Mouse (Mus musculus): ENCODE results near the gene Hist1h2be.
"Not testable (repeated sequence)": the region's sequence is repeated elsewhere in the genome, so short reads cannot be mapped to it uniquely, and the experiment has no call there.

Hist1h2be gene

GRCm38 (mm10) chr13:23573034-23573897, 47.7 kb downstream of the Hist1h2be start:
- DNase-seq (ENCODE audit: low spot score): not testable (repeated sequence)

GRCm38 (mm10) chr13:23572218-23573033, 48.5 kb downstream of the Hist1h2be start:
- DNase-seq (ENCODE audit: low spot score): no peak

- DNase-seq (ENCODE audit: low spot score): not testable (repeated sequence)
Measured at GRCm38 (mm10) chr13:23571504-23572217, 49.3 kb downstream of the Hist1h2be start.

GRCm38 (mm10) chr13:23571022-23571503, 49.9 kb downstream of the Hist1h2be start, which contains the start of the genes Hist1h2ae and Hist1h2bg:
Gene Hist1h2ae, minus strand, starts transcription at chr13:23571220.
Gene Hist1h2bg, plus strand, starts transcription at chr13:23571396.
- peak; percentile 78 for DNase-seq (ENCODE audit: low spot score)

GRCm38 (mm10) chr13:23570261-23571021, 50.5 kb downstream of the Hist1h2be start:
- DNase-seq (ENCODE audit: low spot score): not testable (repeated sequence)

- no peak for DNase-seq (ENCODE audit: low spot score)
Measured at GRCm38 (mm10) chr13:23564482-23564881, 56.4 kb downstream of the Hist1h2be start.

- DNase-seq (ENCODE audit: low spot score): peak; percentile 43
Measured at GRCm38 (mm10) chr13:23562699-23563462, 58.0 kb downstream of the Hist1h2be start.

GRCm38 (mm10) chr13:23561883-23562659, 58.9 kb downstream of the Hist1h2be start, which contains the start of gene Hist1h3e:
Gene Hist1h3e, minus strand, starts transcription at chr13:23562369.
- peak; percentile 96 for DNase-seq (ENCODE audit: low spot score)

GRCm38 (mm10) chr13:23561531-23561882, 59.4 kb downstream of the Hist1h2be start:
- DNase-seq (ENCODE audit: low spot score): not testable (repeated sequence)

GRCm38 (mm10) chr13:23560699-23561098, 60.2 kb downstream of the Hist1h2be start:
- not testable (repeated sequence) for DNase-seq (ENCODE audit: low spot score)

GRCm38 (mm10) chr13:23556906-23557305, 64.0 kb downstream of the Hist1h2be start:
- DNase-seq (ENCODE audit: low spot score): no peak

- peak; percentile 76 for DNase-seq (ENCODE audit: low spot score)
Measured at GRCm38 (mm10) chr13:23555839-23556416, 65.0 kb downstream of the Hist1h2be start.

GRCm38 (mm10) chr13:23554925-23555838, 65.7 kb downstream of the Hist1h2be start:
- DNase-seq (ENCODE audit: low spot score): peak; percentile 81

GRCm38 (mm10) chr13:23554393-23554792, 66.5 kb downstream of the Hist1h2be start:
- DNase-seq (ENCODE audit: low spot score): no peak

GRCm38 (mm10) chr13:23552962-23553361, 68.0 kb downstream of the Hist1h2be start, which contains the start of gene Hist1h1d:
Gene Hist1h1d, plus strand, starts transcription at chr13:23553262.
- DNase-seq (ENCODE audit: low spot score): no peak

GRCm38 (mm10) chr13:23551931-23552914, 68.7 kb downstream of the Hist1h2be start:
- no peak for DNase-seq (ENCODE audit: low spot score)
